Mouse (Mus musculus) kidney, embryonic 15.5 days (tissue): ENCODE results near the gene Dmrtc1c2. TPM values are rescaled to one million over a fixed set of nuclear protein-coding genes. Genes with fewer than 3 reads are reported as not detected.
"Not testable (repeated sequence)": the region's sequence is repeated elsewhere in the genome, so short reads cannot be mapped to it uniquely, and the experiment has no call there.

ENCODE experiments used
- ATAC-seq: fragments of 200-750 bp; cut with Nextera tagmentation; replicated peaks from 2 replicates; pipeline ENCODE4 v1.8.0; 2017; ENCODE audit warnings: moderate TSS enrichment; ENCODE audit not compliant: low FRiP score
- H3K27ac ChIP-seq: fragments of 300-500 bp; sonication (generic); 2 replicates; pipeline ENCODE4 v1.5.1; 2015; ENCODE audit warnings: mild to moderate bottlenecking, inconsistent platforms
- H3K27me3 ChIP-seq: fragments of 300-500 bp; sonication (generic); 2 replicates; pipeline ENCODE4 v1.6.1; 2015; ENCODE audit warnings: inconsistent platforms
- H3K36me3 ChIP-seq: fragments of 300-500 bp; sonication (generic); 2 replicates; pipeline ENCODE4 v1.6.1; 2015; ENCODE audit warnings: inconsistent platforms
- H3K4me1 ChIP-seq: fragments of 300-500 bp; sonication (generic); 2 replicates; pipeline ENCODE4 v1.6.1; 2015; ENCODE audit warnings: inconsistent platforms
- H3K4me2 ChIP-seq: fragments of 300-500 bp; sonication (generic); 2 replicates; pipeline ENCODE4 v1.6.1; 2015; ENCODE audit warnings: moderate library complexity, mild to moderate bottlenecking, inconsistent platforms
- H3K4me3 ChIP-seq: fragments of 300-500 bp; sonication (generic); replicated peaks from 2 replicates; pipeline ENCODE4 v1.5.1; 2015; ENCODE audit warnings: mild to moderate bottlenecking, inconsistent platforms
- H3K9ac ChIP-seq: fragments of 300-500 bp; sonication (generic); 2 replicates; pipeline ENCODE4 v1.6.1; 2015; ENCODE audit warnings: mild to moderate bottlenecking, inconsistent platforms
- H3K9me3 ChIP-seq: fragments of 300-500 bp; sonication (generic); replicated peaks from 2 replicates; pipeline ENCODE4 v1.6.1; 2016; ENCODE audit warnings: inconsistent platforms
- WGBS: fragments of 180-500 bp; shearing (Covaris S2); methylation state at CpG from one replicate; pipeline ENCODE4 v1.1.7; 2015; ENCODE audit warnings: mixed read lengths; 5-methylcytosine and 5-hydroxymethylcytosine counted together
- polyA plus RNA-seq: library from polyadenylated mRNA; unstranded; fragments of >200 nt; fragmentation: Nextera tagmentation; extraction: Ambion mirVana; gene quantifications from 2 replicates; pipeline ENCODE4 v1.2.1, GENCODE M21; 2015

The Dmrtc1c2 gene
- polyA plus RNA-seq: not detected in 2 replicates

GRCm38 (mm10) chrX:102854516-102854915 is at the start of gene Dmrtc1c2:
Dmrtc1c2 (minus strand) TSS chrX:102854616.
- not testable (repeated sequence) for ATAC-seq, H3K9ac ChIP-seq, H3K9me3 ChIP-seq, H3K4me1 ChIP-seq, H3K27me3 ChIP-seq, H3K4me2 ChIP-seq, H3K4me3 ChIP-seq, H3K36me3 ChIP-seq, H3K27ac ChIP-seq
- 90% methylated on average over 2 of the region's 13 CpGs for WGBS

GRCm38 (mm10) chrX:102867871-102868270 is 13.5 kb upstream of the Dmrtc1c2 start, which contains the start of gene 1700031F05Rik:
1700031F05Rik (minus strand) TSS chrX:102867971.
- 0 out of 2 replicates have a peak, but pooled peaks cover 4% of the 10 kb centered on the region for H3K27me3 ChIP-seq
- H3K9ac ChIP-seq: no peak within 1 kb of the TSS
- H3K36me3 ChIP-seq: no peaks in the 10 kb centered on the region
- H3K4me2 ChIP-seq: no peak within 1 kb of the TSS
- no peaks in the 10 kb centered on the region for H3K4me1 ChIP-seq
- no peaks in the 10 kb centered on the region for H3K9me3 ChIP-seq
- ATAC-seq: no peak
- WGBS: 85% methylated on average over 6 of the region's 6 CpGs
- no peak within 1 kb of the TSS for H3K27ac ChIP-seq
- no peak within 1 kb of the TSS for H3K4me3 ChIP-seq

GRCm38 (mm10) chrX:102812311-102812710 is 42.1 kb downstream of the Dmrtc1c2 start:
- no peak overlapping the region for H3K4me3 ChIP-seq
- H3K9me3 ChIP-seq: no peaks in the 10 kb centered on the region
- no peaks in the 10 kb centered on the region for H3K36me3 ChIP-seq
- H3K9ac ChIP-seq: no peak overlapping the region
- peaks cover 15% of the 10 kb centered on the region for H3K27me3 ChIP-seq
- WGBS: 68% methylated on average over 4 of the region's 4 CpGs
- no peaks in the 10 kb centered on the region for H3K4me1 ChIP-seq
- no peak overlapping the region for H3K27ac ChIP-seq
- no peak for ATAC-seq
- no peak overlapping the region for H3K4me2 ChIP-seq

- H3K4me2 ChIP-seq, H3K9ac ChIP-seq, H3K9me3 ChIP-seq, H3K27ac ChIP-seq, H3K4me3 ChIP-seq, H3K27me3 ChIP-seq, ATAC-seq, H3K4me1 ChIP-seq, H3K36me3 ChIP-seq: not testable (repeated sequence)
- WGBS: 84% methylated on average over 4 of the region's 14 CpGs
These were observed 51.8 kb downstream of the Dmrtc1c2 start, which contains the start of gene Dmrtc1c1 for GRCm38 (mm10) chrX:102802663-102803062. Dmrtc1c1 (plus strand) TSS chrX:102802963.

Other genes with a start within 250 kb of the Dmrtc1c2 start
- 7.9 and 8.1 TPM in 2 replicates for gene Phka1, start 210.4 kb downstream of the Dmrtc1c2 start, polyA plus RNA-seq
- not detected in 2 replicates for gene Gm3880, start 167.6 kb downstream of the Dmrtc1c2 start, polyA plus RNA-seq
- gene Gm9112, start 147.0 kb downstream of the Dmrtc1c2 start, polyA plus RNA-seq: not detected in 2 replicates
- not detected in 2 replicates for gene Dmrtc1b, start 146.8 kb downstream of the Dmrtc1c2 start, polyA plus RNA-seq
- gene Dmrtc1c1, start 51.7 kb downstream of the Dmrtc1c2 start, polyA plus RNA-seq: not detected in 2 replicates
- not detected in 2 replicates for gene 1700031F05Rik, start 13.4 kb upstream of the Dmrtc1c2 start, polyA plus RNA-seq
- gene Dmrtc1a, start 54.1 kb upstream of the Dmrtc1c2 start, polyA plus RNA-seq: 0.92 and 0.99 TPM in 2 replicates
- gene 1700011M02Rik, start 54.3 kb upstream of the Dmrtc1c2 start, polyA plus RNA-seq: not detected in 2 replicates
- gene 1700018G05Rik, start 73.8 kb upstream of the Dmrtc1c2 start, polyA plus RNA-seq: not detected in 2 replicates